ENCODE assay signal across 8 mouse cellular contexts in the genomic region with DNA sequence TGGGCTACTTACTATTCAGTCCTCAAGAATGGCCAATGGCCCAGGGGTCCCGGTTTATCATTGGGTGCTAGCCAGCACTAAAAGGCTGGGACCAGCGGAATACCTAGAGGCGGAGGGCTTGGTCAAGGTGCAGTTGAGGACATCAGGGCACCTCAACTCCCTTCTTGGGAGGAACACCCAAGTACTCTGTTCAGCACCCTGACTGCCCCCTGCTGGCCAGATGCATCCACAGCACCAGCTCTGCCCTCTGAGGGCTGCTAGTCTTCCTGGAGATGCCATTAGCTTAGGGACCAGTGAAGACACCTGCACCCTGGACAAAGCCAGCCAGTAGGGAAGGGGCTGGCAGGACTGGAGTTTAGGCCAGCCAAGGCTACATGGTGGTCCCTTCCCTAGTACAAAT. TPM values are rescaled to one million over a fixed set of nuclear protein-coding genes. Genes with fewer than 3 reads are reported as not detected.
A peak's percentile ranks its signal among the peaks of the same experiment; 100 is the strongest.
DNase-seq lines count a peak whose midpoint lies in the region; ATAC-seq and TF ChIP-seq lines count a peak whose summit lies in the region.

No protein-coding gene starts in this region.

- H3K9ac ChIP-seq in CH12.LX (ENCODE audit: insufficient read depth, low read depth): no peak overlapping the region
- no peak overlapping the region for H3K9ac ChIP-seq in forebrain, embryonic 11.5 days (ENCODE audit: low read length)
- no peak overlapping the region for H3K9ac ChIP-seq in heart, embryonic 16.5 days (ENCODE audit: low read length)
- peak overlapping the region; percentile 9; the same call in 1 of the 2 replicates for H3K9ac ChIP-seq in lung, embryonic 15.5 days

- 0 out of 2 replicates have a peak, but pooled peaks have one; percentile 9 for ATAC-seq in forebrain, embryonic 11.5 days (replicated peaks; ENCODE audit: low FRiP score)
- no peak for ATAC-seq in heart, embryonic 16.5 days (replicated peaks; ENCODE audit: extremely low read depth, insufficient read depth, low FRiP score)
- ATAC-seq in lung, embryonic 15.5 days (ENCODE audit: borderline replicate concordance, extremely low read depth, low FRiP score, low TSS enrichment): 0 out of 2 replicates have a peak, but pooled peaks have one; percentile 6

- no peaks in the 10 kb centered on the region for H3K79me2 ChIP-seq in CH12.LX (replicated peaks; ENCODE audit: control insufficient read depth, extremely low read depth, insufficient read depth, poor library complexity, severe bottlenecking)

- in situ Hi-C loops in CH12.LX (cut with MboI; ENCODE audit: low pct_ligation_motif_present, low pct_unique_long_range_greater_than_20kb, low sequenced_read_pairs): loop anchor here (5.0 to 25.0 kb wide), 3 partner anchors 74 to 509 kb away; partner anchors contain the start of gene Afap1

- TF ChIP-seq CTCF in CH12.LX (conservative IDR thresholded peaks at IDR 0.05 in 1 of 2, IDR thresholded peaks at IDR 0.05 in 1 of 2; ENCODE audit: low read depth in 2 of 2, low read length in 2 of 2): peak; percentile 37 to 75; a peak in 2 of 4 replicates
- TF ChIP-seq CTCF in bone marrow macrophage, adult 2 months (IDR thresholded peaks at IDR 0.05; ENCODE audit: low read depth, low read length): peak; percentile 57

- dilution Hi-C loops in CH12.LX (cut with MboI; ENCODE audit: extremely low pct_ligation_motif_present, extremely low pct_unique_long_range_greater_than_20kb, low sequenced_read_pairs): no loop called here

- 64% methylated on average over 3 of the region's 3 CpGs for WGBS in forebrain, embryonic 11.5 days
- 66% methylated on average over 3 of the region's 3 CpGs for WGBS in heart, embryonic 16.5 days
- 65% methylated on average over 3 of the region's 3 CpGs for WGBS in lung, embryonic 15.5 days

- H3K27ac ChIP-seq in CH12.LX (ENCODE audit: insufficient read depth, low read depth): no peak overlapping the region
- no peak overlapping the region for H3K27ac ChIP-seq in bone marrow macrophage, adult 2 months (ENCODE audit: insufficient read depth, low read depth, low read length)
- H3K27ac ChIP-seq in forebrain, embryonic 11.5 days (ENCODE audit: low read depth, low read length): no peak overlapping the region
- no peak overlapping the region for H3K27ac ChIP-seq in heart, embryonic 16.5 days (ENCODE audit: low read length)
- peak overlapping the region; percentile 65; the same call in 1 of the 2 replicates for H3K27ac ChIP-seq in lung, embryonic 15.5 days

- H3K4me1 ChIP-seq in CH12.LX (ENCODE audit: control insufficient read depth in 1 of 2, insufficient read depth in 2 of 2): peaks cover 2 to 35% of the 10 kb centered on the region in 2 experiments; a peak in 3 of 4 replicates
- H3K4me1 ChIP-seq in bone marrow macrophage, adult 2 months (ENCODE audit: control insufficient read depth, insufficient read depth, low read length): no peaks in the 10 kb centered on the region
- H3K4me1 ChIP-seq in forebrain, embryonic 11.5 days (replicated peaks; ENCODE audit: control insufficient read depth, insufficient read depth, low read length): peaks cover 11% of the 10 kb centered on the region
- peaks cover 15% of the 10 kb centered on the region for H3K4me1 ChIP-seq in heart, embryonic 16.5 days (ENCODE audit: control insufficient read depth, insufficient read depth, low read length)
- peaks cover 66% of the 10 kb centered on the region for H3K4me1 ChIP-seq in lung, embryonic 15.5 days

- no peak for TF ChIP-seq POLR2A in CH12.LX (IDR thresholded peaks at IDR 0.05; ENCODE audit: low read depth, low read length)
- no peak for TF ChIP-seq POLR2A in bone marrow macrophage, adult 2 months (IDR thresholded peaks at IDR 0.05; ENCODE audit: borderline replicate concordance, low read depth, low read length)

- TF ChIP-seq RAD21 in CH12.LX (IDR thresholded peaks at IDR 0.05; ENCODE audit: low read depth, low read length): peak; percentile 58

- TF ChIP-seq EP300 in CH12.LX (IDR thresholded peaks at IDR 0.05; ENCODE audit: low read length): no peak

- DNase-seq in CH12.LX (ENCODE audit: extremely low read depth): peak; percentile 62
- DNase-seq in forebrain, embryonic 11.5 days (ENCODE audit: low spot score): peak; percentile 89
- DNase-seq in kidney, postnatal 4 days: peak; percentile 90 to 91
- DNase-seq in retina, postnatal 1 day: peak; percentile 86
- DNase-seq in thymus, postnatal 36 days: peak; percentile 85 to 89

- no peaks in the 10 kb centered on the region for H3K9me3 ChIP-seq in CH12.LX (replicated peaks; ENCODE audit: low read length)
- no peaks in the 10 kb centered on the region for H3K9me3 ChIP-seq in forebrain, embryonic 11.5 days (ENCODE audit: control insufficient read depth, low read length)
- H3K9me3 ChIP-seq in heart, embryonic 16.5 days (replicated peaks; ENCODE audit: control insufficient read depth, low read length): no peaks in the 10 kb centered on the region
- no peaks in the 10 kb centered on the region for H3K9me3 ChIP-seq in lung, embryonic 15.5 days

- no peak overlapping the region for H3K4me3 ChIP-seq in CH12.LX (replicated peaks in 1 of 3; ENCODE audit: low read depth in 2 of 3, low read length in 2 of 3, poor library complexity in 1 of 3)
- no peak overlapping the region for H3K4me3 ChIP-seq in bone marrow macrophage, adult 2 months (ENCODE audit: insufficient read depth, low read length)
- no peak overlapping the region for H3K4me3 ChIP-seq in forebrain, embryonic 11.5 days (ENCODE audit: low read depth, low read length)
- no peak overlapping the region for H3K4me3 ChIP-seq in heart, embryonic 16.5 days (ENCODE audit: low read length)
- H3K4me3 ChIP-seq in lung, embryonic 15.5 days: peak overlapping the region; percentile 60

- H3K27me3 ChIP-seq in CH12.LX (replicated peaks): peaks cover 83% of the 10 kb centered on the region
- H3K27me3 ChIP-seq in forebrain, embryonic 11.5 days (ENCODE audit: control insufficient read depth, insufficient read depth, low read length): peaks cover 5% of the 10 kb centered on the region
- peaks cover 7% of the 10 kb centered on the region; the same call in 1 of the 2 replicates for H3K27me3 ChIP-seq in heart, embryonic 16.5 days (ENCODE audit: control insufficient read depth, insufficient read depth, low read length)
- 0 out of 2 replicates have a peak, but pooled peaks cover 2% of the 10 kb centered on the region for H3K27me3 ChIP-seq in lung, embryonic 15.5 days

- no peak overlapping the region for H3K4me2 ChIP-seq in CH12.LX (ENCODE audit: insufficient read depth, low read depth, poor library complexity, severe bottlenecking)
- H3K4me2 ChIP-seq in forebrain, embryonic 11.5 days (ENCODE audit: low read depth, low read length, severe bottlenecking): no peak overlapping the region
- peak overlapping the region; percentile 97 for H3K4me2 ChIP-seq in heart, embryonic 16.5 days (ENCODE audit: low read depth, low read length)
- H3K4me2 ChIP-seq in lung, embryonic 15.5 days: peak overlapping the region; percentile 99

- no peaks in the 10 kb centered on the region for H3K36me3 ChIP-seq in CH12.LX (replicated peaks in 1 of 2; ENCODE audit: control insufficient read depth in 1 of 2, insufficient read depth in 1 of 2, low read length in 1 of 2)
- H3K36me3 ChIP-seq in forebrain, embryonic 11.5 days (ENCODE audit: control insufficient read depth, insufficient read depth, low read length): no peaks in the 10 kb centered on the region
- no peaks in the 10 kb centered on the region for H3K36me3 ChIP-seq in heart, embryonic 16.5 days (ENCODE audit: control insufficient read depth, insufficient read depth)
- H3K36me3 ChIP-seq in lung, embryonic 15.5 days: no peaks in the 10 kb centered on the region

TF ChIP-seq in CH12.LX, 34 proteins besides CTCF, POLR2A, EP300 and RAD21:
- TF ChIP-seq SMC3 (IDR thresholded peaks at IDR 0.05; ENCODE audit: low read depth, low read length): peak; percentile 68
- no peak for TF ChIP-seq ZKSCAN1 (IDR thresholded peaks at IDR 0.05; ENCODE audit: borderline replicate concordance, low read depth, low read length)

RNA-seq across cellular contexts. Expression of gene Sorcs2, which starts 1.9 kb away (rescaled TPM):
- total RNA-seq in CH12.LX (2012; rRNA removed): 0.21 and 0.42 TPM in 2 replicates
- total RNA-seq in CH12.LX (2014; rRNA removed): 0.46 and 0.55 TPM in 2 replicates
- polyA plus RNA-seq in CH12.LX (2012; ENCODE audit: insufficient read length, low read depth): 1.2 and 1.6 TPM in 2 replicates
- polyA plus RNA-seq in bone marrow macrophage, adult 2 months (2012; ENCODE audit: insufficient read depth, insufficient read length, missing spikeins): 0.31 TPM in 1 of 2 replicates, not detected in the other
- 6.4 and 7.8 TPM in 2 replicates for polyA plus RNA-seq in forebrain, embryonic 11.5 days (2014; fragmentation: Nextera tagmentation; extraction: Ambion mirVana)
- 8.2 and 10.7 TPM in 2 replicates for polyA plus RNA-seq in heart, embryonic 16.5 days (2015; fragmentation: Nextera tagmentation; extraction: Ambion mirVana)
- polyA plus RNA-seq in lung, embryonic 15.5 days (2015; fragmentation: Nextera tagmentation; extraction: Ambion mirVana): 19.6 and 21.2 TPM in 2 replicates

Comparison
In these comparisons a context has a peak if more than half of its experiments do, and no peak if none do; other contexts are left out.
1. H3K4me2 ChIP-seq: peak in heart, embryonic 16.5 days (single experiment) and lung, embryonic 15.5 days (single experiment); none in CH12.LX (single experiment) and forebrain, embryonic 11.5 days (single experiment).
2. Peak in every context shown above with its lines, with median percentiles within 50 percentile points of each other: DNase-seq.